Mouse (Mus musculus): ENCODE measurements around the gene Adgrb3. TPM values are rescaled to one million over a fixed set of nuclear protein-coding genes. Genes with fewer than 3 reads are reported as not detected.
"Not testable (repeated sequence)": the region's sequence is repeated elsewhere in the genome, so short reads cannot be mapped to it uniquely, and the experiment has no call there.

Gene Adgrb3
- polyA plus RNA-seq, 1 experiment from 2014 or later = not detected

- Histone ChIP-seq H3K79me2 (ENCODE audit: inconsistent target) (no peaks in the 10 kb centered on the region), H3K27ac (no peak overlapping the region), H3K36me3 (ENCODE audit: inconsistent target) (no peaks in the 10 kb centered on the region), H3K4me3 (ENCODE audit: inconsistent target) (no peak overlapping the region)
- WGBS (ENCODE audit: missing documents) = 46% methylated on average over 2 of the region's 2 CpGs
These were observed 149.9 kb downstream of the Adgrb3 start for GRCm38 (mm10) chr1:25679656-25680055.

- Histone ChIP-seq H3K36me3 (ENCODE audit: inconsistent target) (no peaks in the 10 kb centered on the region), H3K4me3 (ENCODE audit: inconsistent target) (no peak overlapping the region), H3K79me2 (ENCODE audit: inconsistent target) (no peaks in the 10 kb centered on the region), H3K27ac (no peak overlapping the region)
- WGBS (ENCODE audit: missing documents) = 88% methylated on average over 1 of the region's 1 CpGs
These were observed 176.8 kb downstream of the Adgrb3 start for GRCm38 (mm10) chr1:25652717-25653116.

GRCm38 (mm10) chr1:25644256-25644655 lies 185.3 kb downstream of the Adgrb3 start:
- Histone ChIP-seq H3K36me3 (ENCODE audit: inconsistent target) (no peaks in the 10 kb centered on the region), H3K4me3 (ENCODE audit: inconsistent target) (no peak overlapping the region), H3K27ac (no peak overlapping the region), H3K79me2 (ENCODE audit: inconsistent target) (no peaks in the 10 kb centered on the region)
- 91% methylated on average over 5 of the region's 5 CpGs for WGBS (ENCODE audit: missing documents)

- 67% methylated on average over 4 of the region's 4 CpGs for WGBS (ENCODE audit: missing documents)
- Histone ChIP-seq H3K4me3 (ENCODE audit: inconsistent target) (no peak overlapping the region), H3K36me3 (ENCODE audit: inconsistent target) (no peaks in the 10 kb centered on the region)
These were observed 208.0 kb downstream of the Adgrb3 start for GRCm38 (mm10) chr1:25621458-25621857.

GRCm38 (mm10) chr1:25616954-25617353 lies 212.6 kb downstream of the Adgrb3 start:
- Histone ChIP-seq H3K36me3 (ENCODE audit: inconsistent target) (no peaks in the 10 kb centered on the region), H3K4me3 (ENCODE audit: inconsistent target) (no peak overlapping the region), H3K79me2 (ENCODE audit: inconsistent target) (no peaks in the 10 kb centered on the region), H3K27ac (no peak overlapping the region)

More at GRCm38 (mm10) chr1:25621458-25621857, 208.0 kb downstream of the Adgrb3 start:
- H3K27ac ChIP-seq = no peak overlapping the region
- H3K79me2 ChIP-seq (ENCODE audit: inconsistent target) = no peaks in the 10 kb centered on the region

- not testable (repeated sequence) for H3K79me2 ChIP-seq (ENCODE audit: inconsistent target); H3K4me3 ChIP-seq (ENCODE audit: inconsistent target); H3K36me3 ChIP-seq (ENCODE audit: inconsistent target); H3K27ac ChIP-seq
These were observed 218.7 kb downstream of the Adgrb3 start for GRCm38 (mm10) chr1:25610776-25611175.

- Histone ChIP-seq H3K4me3 (ENCODE audit: inconsistent target) (no peak overlapping the region), H3K27ac (no peak overlapping the region), H3K36me3 (ENCODE audit: inconsistent target) (no peaks in the 10 kb centered on the region), H3K79me2 (ENCODE audit: inconsistent target) (no peaks in the 10 kb centered on the region)
- WGBS (ENCODE audit: missing documents) = 81% methylated on average over 5 of the region's 5 CpGs
These were observed 230.6 kb downstream of the Adgrb3 start for GRCm38 (mm10) chr1:25598941-25599340.

GRCm38 (mm10) chr1:25588568-25589118 lies 240.9 kb downstream of the Adgrb3 start:
- 85% methylated on average over 2 of the region's 2 CpGs for WGBS (ENCODE audit: missing documents)
- H3K79me2 ChIP-seq (ENCODE audit: inconsistent target) = no peaks in the 10 kb centered on the region
- no peak overlapping the region for H3K4me3 ChIP-seq (ENCODE audit: inconsistent target)
- no peaks in the 10 kb centered on the region for H3K36me3 ChIP-seq (ENCODE audit: inconsistent target)
- H3K27ac ChIP-seq = no peak overlapping the region

GRCm38 (mm10) chr1:25581698-25582097 lies 247.8 kb downstream of the Adgrb3 start:
- H3K79me2 ChIP-seq (ENCODE audit: inconsistent target) = no peaks in the 10 kb centered on the region
- 78% methylated on average over 1 of the region's 1 CpGs for WGBS (ENCODE audit: missing documents)

GRCm38 (mm10) chr1:25577836-25578235 lies 251.7 kb downstream of the Adgrb3 start:
- no peaks in the 10 kb centered on the region for H3K79me2 ChIP-seq (ENCODE audit: inconsistent target)
- no peak overlapping the region for H3K27ac ChIP-seq
- H3K4me3 ChIP-seq (ENCODE audit: inconsistent target) = no peak overlapping the region
- no peaks in the 10 kb centered on the region for H3K36me3 ChIP-seq (ENCODE audit: inconsistent target)
- WGBS (ENCODE audit: missing documents) = 58% methylated on average over 4 of the region's 4 CpGs

More at GRCm38 (mm10) chr1:25581698-25582097, 247.8 kb downstream of the Adgrb3 start:
- Histone ChIP-seq H3K36me3 (ENCODE audit: inconsistent target) (no peaks in the 10 kb centered on the region), H3K27ac (no peak overlapping the region), H3K4me3 (ENCODE audit: inconsistent target) (no peak overlapping the region)

- Histone ChIP-seq H3K27ac (no peak overlapping the region), H3K36me3 (ENCODE audit: inconsistent target) (no peaks in the 10 kb centered on the region), H3K4me3 (ENCODE audit: inconsistent target) (no peak overlapping the region), H3K79me2 (ENCODE audit: inconsistent target) (no peaks in the 10 kb centered on the region)
- WGBS (ENCODE audit: missing documents) = 88% methylated on average over 6 of the region's 6 CpGs
These were observed 252.9 kb downstream of the Adgrb3 start for GRCm38 (mm10) chr1:25576598-25576997.

- no peaks in the 10 kb centered on the region for H3K36me3 ChIP-seq (ENCODE audit: inconsistent target)
- WGBS (ENCODE audit: missing documents) = 92% methylated on average over 1 of the region's 1 CpGs
- H3K79me2 ChIP-seq (ENCODE audit: inconsistent target) = no peaks in the 10 kb centered on the region
- H3K4me3 ChIP-seq (ENCODE audit: inconsistent target) = no peak overlapping the region
- H3K27ac ChIP-seq = no peak overlapping the region
These were observed 261.4 kb downstream of the Adgrb3 start for GRCm38 (mm10) chr1:25568096-25568495.

- no peaks in the 10 kb centered on the region for H3K79me2 ChIP-seq (ENCODE audit: inconsistent target)
- H3K36me3 ChIP-seq (ENCODE audit: inconsistent target) = no peaks in the 10 kb centered on the region
- 87% methylated on average over 1 of the region's 1 CpGs for WGBS (ENCODE audit: missing documents)
- no peak overlapping the region for H3K27ac ChIP-seq
- no peak overlapping the region for H3K4me3 ChIP-seq (ENCODE audit: inconsistent target)
These were observed 283.4 kb downstream of the Adgrb3 start for GRCm38 (mm10) chr1:25546072-25546471.

- Histone ChIP-seq H3K79me2 (ENCODE audit: inconsistent target) (no peaks in the 10 kb centered on the region), H3K36me3 (ENCODE audit: inconsistent target) (no peaks in the 10 kb centered on the region), H3K4me3 (ENCODE audit: inconsistent target) (no peak overlapping the region), H3K27ac (no peak overlapping the region)
- 70% methylated on average over 2 of the region's 2 CpGs for WGBS (ENCODE audit: missing documents)
These were observed 285.6 kb downstream of the Adgrb3 start for GRCm38 (mm10) chr1:25543915-25544314.

- Histone ChIP-seq H3K4me3 (ENCODE audit: inconsistent target) (no peak overlapping the region), H3K79me2 (ENCODE audit: inconsistent target) (no peaks in the 10 kb centered on the region), H3K36me3 (ENCODE audit: inconsistent target) (no peaks in the 10 kb centered on the region), H3K27ac (no peak overlapping the region)
- 76% methylated on average over 3 of the region's 3 CpGs for WGBS (ENCODE audit: missing documents)
These were observed 286.6 kb downstream of the Adgrb3 start for GRCm38 (mm10) chr1:25542891-25543290.

- H3K4me3 ChIP-seq (ENCODE audit: inconsistent target) = no peak overlapping the region
- no peak overlapping the region for H3K27ac ChIP-seq
- H3K36me3 ChIP-seq (ENCODE audit: inconsistent target) = no peaks in the 10 kb centered on the region
- no peaks in the 10 kb centered on the region for H3K79me2 ChIP-seq (ENCODE audit: inconsistent target)
- 66% methylated on average over 4 of the region's 4 CpGs for WGBS (ENCODE audit: missing documents)
These were observed 302.5 kb downstream of the Adgrb3 start for GRCm38 (mm10) chr1:25526976-25527375.

All from macrophage (primary cell).